Mouse (Mus musculus): ENCODE data around the gene Sf3b1.
"Not testable (repeated sequence)": the region's sequence is repeated elsewhere in the genome, so short reads cannot be mapped to it uniquely, and the experiment has no call there.

Gene Sf3b1

DNA sequence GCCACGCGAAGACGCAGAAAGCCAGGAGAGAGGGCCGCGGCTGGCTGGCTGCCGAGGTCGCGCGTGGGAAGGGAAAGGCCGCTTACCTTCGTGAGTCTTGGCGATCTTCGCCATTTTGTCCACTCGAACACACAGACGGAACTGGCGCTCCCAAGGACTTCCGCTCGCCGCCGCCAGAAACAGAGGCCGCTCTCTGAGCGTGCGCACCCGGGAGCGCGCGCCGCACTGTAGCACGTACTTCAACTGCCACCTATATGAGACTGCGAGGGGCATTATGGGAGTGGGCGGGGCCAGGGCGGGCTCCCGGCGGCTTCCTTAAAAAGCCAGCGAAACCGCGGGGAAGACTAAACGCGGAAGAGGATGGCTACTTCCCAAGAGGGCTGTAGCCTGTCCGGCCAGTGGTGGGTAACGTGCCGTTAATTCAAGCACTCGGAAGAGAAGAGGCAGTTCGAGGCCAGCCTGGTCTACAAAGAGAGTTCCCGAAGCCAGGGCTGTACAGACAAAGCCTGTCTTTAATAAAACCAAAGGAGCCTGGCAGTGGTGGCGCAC, at the start of gene Sf3b1:
Sf3b1 (minus strand) TSS at position 229 of the 549 bp plus-strand sequence.
- peak; percentile 94 to 95 for DNase-seq

DNA sequence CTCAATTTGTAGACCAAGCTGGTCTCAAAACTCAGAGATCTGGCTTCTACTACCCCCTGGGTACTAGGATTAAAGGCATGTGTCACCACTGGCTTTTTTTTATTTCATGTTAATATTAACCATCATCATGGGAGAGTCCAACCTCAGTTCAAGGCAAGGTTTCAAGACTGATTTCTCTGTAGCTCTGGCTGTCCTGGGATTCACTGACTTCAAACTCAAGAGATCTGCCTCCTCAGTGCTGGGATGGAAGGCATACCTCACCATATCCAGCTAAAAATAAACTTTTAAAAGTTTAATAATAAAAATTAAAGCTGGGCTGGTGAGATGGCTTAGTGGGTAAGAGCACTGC, 49.1 kb upstream of the Sf3b1 start:
- DNase-seq: no peak

DNA sequence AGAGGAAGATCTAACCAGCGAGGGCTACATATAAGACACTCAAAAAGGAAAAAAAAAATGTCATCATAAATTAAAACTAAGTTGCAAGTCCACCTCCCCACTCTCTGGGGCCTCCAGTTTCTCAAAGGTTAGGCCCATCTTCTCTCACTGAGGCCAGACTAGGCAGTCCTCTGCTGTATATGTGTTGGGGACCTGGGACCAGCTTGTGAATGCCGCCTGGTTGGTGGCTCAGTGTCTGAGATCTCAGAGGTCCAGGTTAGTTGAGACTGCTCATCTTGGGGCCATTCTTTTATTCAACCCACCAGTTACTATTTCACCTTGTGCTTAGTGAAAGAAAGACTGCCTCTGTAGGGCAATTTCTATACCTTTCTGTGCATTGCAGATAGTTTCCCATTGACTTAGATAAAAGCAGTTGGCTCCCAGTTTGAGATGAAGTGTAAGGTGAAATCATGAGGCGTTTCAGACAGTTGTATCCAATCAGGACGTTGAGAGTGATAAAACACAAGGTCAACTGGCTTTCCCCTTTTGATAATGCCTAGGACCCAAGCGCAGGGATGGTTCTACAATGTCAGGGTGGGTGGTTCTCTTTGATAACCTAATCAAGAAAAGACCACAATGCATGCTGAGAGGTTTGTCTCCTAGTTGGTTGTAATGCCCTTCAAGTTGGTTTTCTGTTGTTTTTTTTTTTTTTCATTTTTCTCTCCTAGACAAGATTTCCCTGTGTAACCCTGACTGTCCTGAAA, 48.5 kb upstream of the Sf3b1 start:
- no peak for DNase-seq

DNA sequence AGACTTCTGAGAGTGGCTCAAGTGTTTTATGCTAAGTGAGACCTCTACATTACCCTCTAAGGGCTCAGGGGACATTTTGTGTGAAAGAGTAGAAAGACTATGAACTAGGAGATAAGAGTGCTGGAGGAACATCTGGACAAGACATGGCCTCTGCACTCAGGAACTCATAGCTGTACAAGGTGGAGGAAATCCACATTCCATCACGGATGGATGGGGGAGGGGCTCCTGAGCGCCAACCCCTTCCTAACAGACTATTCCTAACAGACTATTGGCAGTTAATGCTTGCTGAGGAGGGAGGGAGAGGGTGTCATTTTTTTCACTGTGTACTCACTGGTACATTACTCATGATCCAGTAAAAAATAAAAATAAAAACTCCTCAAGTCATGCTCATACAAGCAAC, 47.5 kb upstream of the Sf3b1 start:
- no peak for DNase-seq

DNA sequence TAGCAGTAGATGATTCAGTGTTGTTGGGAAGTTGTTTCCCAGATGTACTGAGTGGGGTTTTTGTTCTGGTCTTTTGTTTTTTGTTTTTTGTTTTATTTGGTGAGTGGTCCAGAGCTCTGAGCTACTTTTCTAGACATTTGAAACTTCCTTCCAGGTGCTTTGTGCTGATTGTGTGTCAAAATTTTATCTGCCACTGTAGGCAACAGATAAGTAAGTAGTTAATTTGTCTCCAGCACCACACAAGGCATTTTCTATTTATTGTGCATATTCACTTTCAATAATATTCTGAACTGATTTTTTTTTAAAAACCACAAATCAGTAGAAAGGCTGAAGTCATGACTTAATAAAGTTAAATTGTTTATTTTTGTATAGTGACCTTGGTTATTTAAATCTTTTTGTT, 45.0 kb upstream of the Sf3b1 start:
- not testable (repeated sequence) for DNase-seq

DNA sequence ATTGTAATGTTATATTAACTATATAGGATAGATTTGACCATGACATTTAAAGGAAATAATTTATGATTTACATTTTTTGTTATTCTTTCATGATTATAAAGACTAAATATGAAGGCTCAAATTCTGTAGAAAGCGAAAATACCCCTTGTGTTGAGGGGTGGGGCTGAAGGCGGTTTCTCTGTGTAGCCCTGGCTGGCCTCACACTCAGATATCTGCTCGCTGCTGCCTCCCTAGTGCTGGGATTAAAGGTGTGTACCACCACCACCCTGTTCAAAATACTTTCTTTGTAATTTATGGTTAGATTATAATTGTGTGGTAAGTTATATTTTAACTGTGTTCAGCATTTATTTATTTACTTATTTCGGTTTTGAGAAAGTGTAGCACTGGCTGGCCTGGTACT, 34.5 kb upstream of the Sf3b1 start:
- DNase-seq: no peak

- DNase-seq: no peak
These were observed 33.8 kb upstream of the Sf3b1 start for GRCm38 (mm10) chr1:55061099-55061498.

- not testable (repeated sequence) for DNase-seq
These were observed 31.1 kb upstream of the Sf3b1 start for GRCm38 (mm10) chr1:55058383-55058782.

DNA sequence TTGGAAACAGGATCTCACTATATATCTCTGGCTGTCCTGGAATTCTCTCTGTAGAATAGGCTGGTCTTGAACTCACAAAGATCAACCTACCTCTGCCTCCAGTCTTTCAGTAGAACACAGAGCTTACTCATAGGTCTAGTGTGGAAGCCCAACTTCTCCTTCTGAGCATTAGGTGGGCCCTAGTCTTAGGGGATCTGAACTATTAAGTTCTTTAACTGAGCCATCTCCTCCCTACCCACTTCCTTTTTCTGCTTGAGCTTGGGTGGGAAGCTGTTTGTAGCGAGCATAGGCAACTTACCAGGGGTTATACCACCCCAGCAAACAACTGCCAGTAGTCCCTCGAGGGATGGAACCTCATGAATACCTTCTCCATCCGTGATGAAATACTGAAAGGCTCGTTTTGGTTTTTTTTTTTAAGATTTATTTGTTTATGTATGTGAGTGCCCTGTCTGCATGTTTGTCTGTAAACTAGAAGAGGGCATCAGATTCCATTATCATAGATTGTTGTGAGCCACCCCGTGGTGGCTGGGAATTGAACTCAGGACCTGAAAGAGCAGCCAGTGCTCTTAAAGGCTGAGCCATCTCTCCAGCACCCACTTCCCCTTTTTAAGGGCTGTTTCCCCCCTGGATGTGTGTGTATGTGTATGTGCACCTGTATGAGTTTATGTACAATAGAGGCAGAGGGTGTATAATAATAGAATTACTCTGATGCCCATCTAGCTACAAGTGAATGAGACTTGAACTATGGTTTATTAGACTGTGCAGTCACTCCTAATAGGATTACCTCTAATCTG, 28.2 kb upstream of the Sf3b1 start:
- DNase-seq: peak; percentile 39 to 48

- no peak for DNase-seq
These were observed 26.3 kb upstream of the Sf3b1 start for GRCm38 (mm10) chr1:55053596-55053995.

DNA sequence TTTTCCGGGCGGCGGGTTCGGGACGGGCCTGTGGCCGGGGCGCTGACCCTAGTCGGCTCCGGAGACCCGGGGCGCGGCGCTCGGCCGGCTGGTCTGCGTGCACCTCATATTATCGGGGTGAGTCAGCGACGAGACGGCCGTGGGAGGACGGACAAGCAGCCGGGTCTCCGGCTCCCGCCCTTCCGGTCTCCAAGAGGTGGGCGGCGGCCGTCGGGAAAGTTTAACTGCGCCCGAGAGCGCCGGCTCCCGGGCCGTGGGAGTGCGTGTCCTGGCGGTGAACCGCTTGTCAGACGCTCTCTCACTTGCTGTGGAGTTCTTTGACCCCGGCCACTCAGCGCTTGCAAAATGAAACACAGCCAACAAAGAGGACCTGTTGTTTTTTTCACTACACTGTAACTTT, 25.7 kb upstream of the Sf3b1 start:
- DNase-seq: no peak

- DNase-seq: peak; percentile 99 to 100
These were observed 25.2 kb upstream of the Sf3b1 start, which contains the start of gene Coq10b for GRCm38 (mm10) chr1:55052355-55052953. Coq10b (plus strand) TSS chr1:55052770.

DNA sequence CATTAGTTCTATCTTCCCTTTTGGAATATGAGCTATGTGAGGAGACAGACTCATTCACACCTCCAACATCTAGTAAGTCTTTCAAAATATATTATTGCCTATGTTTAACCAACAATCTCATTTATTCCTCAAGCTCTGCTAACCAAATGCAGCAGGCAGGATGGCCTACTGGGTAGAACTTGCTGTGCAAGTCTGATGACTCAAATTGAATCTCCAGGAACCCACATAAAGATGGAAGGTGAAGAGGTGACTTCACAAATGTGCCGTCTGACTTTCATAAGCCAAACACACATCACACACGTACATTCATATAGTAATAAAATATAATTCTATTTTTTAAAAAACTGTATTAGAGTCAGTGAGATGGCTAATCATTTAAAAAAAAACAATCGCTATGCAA, 24.4 kb upstream of the Sf3b1 start:
- DNase-seq: no peak

GRCm38 (mm10) chr1:55048841-55049587, 21.7 kb upstream of the Sf3b1 start:
- DNase-seq: no peak

GRCm38 (mm10) chr1:55043164-55043563, 15.9 kb upstream of the Sf3b1 start:
- no peak for DNase-seq

GRCm38 (mm10) chr1:55042246-55042645, 15.0 kb upstream of the Sf3b1 start:
- DNase-seq: peak; percentile 39 to 53

DNA sequence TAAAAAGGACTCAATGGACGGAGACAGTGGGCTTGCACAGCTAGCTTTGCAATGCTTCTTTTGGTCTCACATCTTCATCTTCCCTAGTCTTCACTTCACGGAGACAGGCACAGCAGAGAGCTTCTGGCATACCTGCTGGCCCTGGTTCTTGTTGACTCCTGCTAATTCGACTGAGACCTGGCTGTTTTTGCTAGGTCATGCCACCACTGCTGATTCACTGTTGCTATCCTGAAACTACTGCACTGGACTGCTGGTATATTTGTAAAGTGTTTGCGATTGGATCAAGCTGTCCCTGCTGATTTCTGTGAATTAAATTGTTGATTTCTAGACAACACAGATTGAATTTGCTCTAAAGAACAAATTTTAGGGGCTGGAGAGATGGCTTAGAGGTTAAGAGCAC, 14.4 kb upstream of the Sf3b1 start:
- no peak for DNase-seq

GRCm38 (mm10) chr1:55039944-55040343, 12.7 kb upstream of the Sf3b1 start:
- DNase-seq: no peak

DNA sequence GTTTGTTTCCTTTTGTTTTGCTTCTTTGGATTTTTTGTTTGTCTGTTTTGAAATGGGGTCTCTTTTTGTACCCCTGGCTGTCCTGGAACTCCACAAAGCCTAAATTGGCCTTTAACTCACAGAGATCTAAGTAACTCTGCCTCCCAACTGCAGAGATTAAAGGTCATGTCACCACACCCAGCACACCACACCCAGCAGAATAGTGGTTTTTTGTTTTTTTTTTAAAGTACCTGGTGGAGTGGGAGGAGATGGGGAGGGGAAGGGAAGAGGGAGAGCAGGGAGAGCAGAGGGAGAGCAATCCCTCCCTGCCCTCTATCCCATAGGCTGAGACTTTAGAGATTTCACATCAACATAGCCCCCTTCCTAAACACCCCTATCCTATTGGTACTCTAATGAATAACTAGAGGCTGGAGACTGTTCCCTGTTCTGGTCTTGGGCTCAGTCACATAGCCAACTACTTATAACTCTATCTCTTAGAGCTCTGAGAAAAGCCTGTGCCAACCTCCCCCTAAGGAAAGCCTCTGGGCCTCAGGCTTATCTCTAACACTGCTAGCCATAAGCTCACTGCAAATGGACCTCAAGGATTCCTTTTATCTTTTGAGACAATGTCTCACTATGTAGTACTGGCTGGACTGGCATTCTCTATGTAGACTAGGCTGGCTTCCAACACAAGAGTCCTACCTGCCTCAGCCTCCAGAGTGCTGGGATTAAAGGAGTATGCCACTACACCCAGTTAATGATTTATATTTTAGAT, 3.9 kb upstream of the Sf3b1 start:
- DNase-seq: no peak

DNA sequence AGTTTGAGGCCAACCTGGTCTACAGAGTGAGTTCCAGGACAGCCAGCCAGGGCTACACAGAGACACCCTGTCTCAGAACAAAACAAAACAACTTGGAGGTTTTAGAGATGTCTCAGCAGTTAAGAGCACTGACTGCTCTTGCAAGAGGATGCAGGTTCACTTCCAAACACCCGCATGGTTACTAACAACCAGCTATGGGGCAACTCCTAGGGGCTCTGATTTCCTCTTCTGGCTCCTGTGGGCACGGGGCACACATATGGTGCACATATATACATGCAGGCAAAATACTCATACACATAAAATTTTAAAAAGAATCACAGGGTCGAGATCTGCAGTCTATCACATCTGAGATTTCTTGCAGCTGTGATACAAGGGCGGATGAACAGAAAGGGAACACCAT, 2.2 kb upstream of the Sf3b1 start:
- DNase-seq: no peak

GRCm38 (mm10) chr1:55028512-55029249, 1.4 kb upstream of the Sf3b1 start:
- peak; percentile 68 to 71 for DNase-seq
